Mouse (Mus musculus): ENCODE measurements at regions not wholly inside any gene's neighbourhood (a gene's known extent, or its start where the extent isn't known, plus 50 kb on each side); places are given as distances from the start of the nearest gene placed in this dataset.
"Not testable (repeated sequence)": the region's sequence is repeated elsewhere in the genome, so short reads cannot be mapped to it uniquely, and the experiment has no call there.

GRCm38 (mm10) chr10:36884198-36884597 is 90.1 kb upstream of the Hdac2 start:
- DNase-seq (ENCODE audit: low read depth, low spot score) = no peak

DNA sequence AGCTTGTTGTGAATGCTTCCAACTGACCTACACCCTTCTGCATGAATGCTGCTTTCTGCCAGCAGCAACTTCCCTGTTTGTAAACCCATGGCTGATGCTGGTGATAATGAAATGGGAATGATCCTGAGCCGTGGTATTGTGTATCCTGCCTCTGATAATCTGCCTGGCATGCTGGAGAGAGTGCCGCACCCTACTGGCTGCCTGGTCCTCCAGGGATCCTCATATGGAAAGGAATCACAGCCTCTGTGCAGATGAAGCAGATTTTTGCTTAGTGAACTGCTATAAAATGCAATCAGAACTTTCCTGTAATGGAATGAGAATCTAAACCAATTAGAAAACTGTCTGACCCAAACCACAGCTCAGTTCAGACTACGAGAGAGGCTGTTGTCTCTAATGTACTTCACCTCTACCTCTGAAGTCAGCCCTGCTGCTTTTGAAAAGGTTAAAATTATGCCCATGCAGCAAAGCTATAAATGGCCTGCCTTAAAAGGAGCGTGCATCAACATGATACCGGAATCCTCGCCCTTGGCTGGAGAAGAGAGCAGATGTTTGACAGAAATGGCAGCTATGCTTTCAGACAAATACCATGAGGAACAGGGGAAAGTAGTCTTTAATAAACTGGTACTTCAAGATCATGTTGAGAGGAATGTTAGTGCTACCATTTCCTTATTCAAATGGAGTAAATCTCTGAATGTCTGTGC is 76.3 kb upstream of the Hdac2 start:
- DNase-seq (ENCODE audit: low read depth, low spot score) = peak; percentile 6

- peak; percentile 6 for DNase-seq (ENCODE audit: low read depth, low spot score)
Measured at GRCm38 (mm10) chr10:36908861-36909260, 65.5 kb upstream of the Hdac2 start.

DNA sequence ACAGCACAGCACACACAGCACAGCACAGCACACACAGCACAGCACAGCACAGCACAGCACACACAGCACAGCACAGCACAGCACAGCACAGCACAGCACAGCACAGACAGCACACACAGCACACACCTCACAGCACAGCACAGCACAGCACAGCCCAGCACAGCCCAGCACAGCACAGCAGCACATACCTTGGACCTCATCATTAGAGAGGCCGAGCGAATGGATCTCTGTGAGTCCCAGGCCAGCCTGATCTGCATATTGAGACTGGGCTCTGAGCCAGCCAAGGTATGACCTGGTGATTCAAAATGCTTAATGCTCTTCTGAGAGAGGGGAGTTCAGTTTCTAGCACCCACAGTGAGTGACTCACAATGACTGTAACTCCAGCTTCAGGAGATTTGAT is 56.3 kb upstream of the Hdac2 start:
- not testable (repeated sequence) for DNase-seq (ENCODE audit: low read depth, low spot score)

DNA sequence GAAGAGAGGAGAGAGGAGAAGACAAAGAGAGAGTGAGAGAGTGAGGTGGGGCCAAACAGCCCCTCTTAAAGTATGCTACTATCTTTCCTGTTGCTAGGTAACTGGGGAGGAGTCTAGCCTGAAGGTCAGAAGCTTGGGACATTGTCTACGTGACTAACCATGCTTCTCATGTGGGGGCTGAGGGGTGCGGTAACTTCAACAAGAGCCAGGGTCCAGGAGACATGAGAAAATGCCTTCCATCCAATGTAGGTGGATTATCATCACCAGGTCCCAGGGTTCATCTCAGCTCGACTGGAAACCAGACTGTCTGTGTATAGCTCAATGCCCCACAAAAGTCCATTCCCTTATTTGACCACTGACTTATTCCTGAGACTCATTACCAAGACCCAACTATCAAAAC is 50.6 kb upstream of the Hdac2 start:
- DNase-seq (ENCODE audit: low read depth, low spot score) = no peak

DNA sequence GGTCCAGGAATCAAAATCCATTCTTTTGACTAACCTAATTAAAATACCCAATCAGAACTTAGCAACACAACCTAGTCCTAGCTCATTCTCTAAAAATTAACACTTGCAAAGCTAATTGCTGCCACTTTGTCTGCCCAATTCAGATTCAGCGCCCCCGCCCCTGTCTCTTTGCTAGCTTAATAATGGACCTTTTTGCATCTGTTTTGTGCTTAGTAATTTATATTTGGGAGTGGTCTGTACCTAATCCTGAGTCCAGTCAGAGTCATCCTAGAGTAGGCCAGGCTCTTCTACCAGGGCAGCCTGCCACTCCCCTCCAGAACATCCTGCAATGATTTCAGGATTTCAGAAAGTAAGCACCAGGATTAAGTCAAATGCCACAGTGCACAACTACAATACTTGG is 50.2 kb upstream of the Hdac2 start:
- DNase-seq (ENCODE audit: low read depth, low spot score) = no peak
